Mouse (Mus musculus) neural tube, embryonic 15.5 days (tissue): ENCODE results near the gene Perp. TPM values are rescaled to one million over a fixed set of nuclear protein-coding genes. Genes with fewer than 3 reads are reported as not detected.

Experiments used
- ATAC-seq: fragments of 200-750 bp; cut with Nextera tagmentation; 2 replicates; pipeline ENCODE4 v1.8.0; 2017; ENCODE audit warnings: mild to moderate bottlenecking, moderate TSS enrichment, moderate library complexity; ENCODE audit not compliant: low FRiP score
- H3K27ac ChIP-seq: fragments of 300-500 bp; sonication (generic); replicated peaks from 2 replicates; pipeline ENCODE4 v1.5.1; 2015; ENCODE audit warnings: mild to moderate bottlenecking, inconsistent platforms
- H3K27me3 ChIP-seq: fragments of 300-500 bp; sonication (generic); replicated peaks from 2 replicates; pipeline ENCODE4 v1.6.1; 2015; ENCODE audit warnings: inconsistent platforms
- H3K36me3 ChIP-seq: fragments of 300-500 bp; sonication (generic); 2 replicates; pipeline ENCODE4 v1.6.1; 2015; ENCODE audit warnings: inconsistent platforms
- H3K4me1 ChIP-seq: fragments of 300-500 bp; sonication (generic); 2 replicates; pipeline ENCODE4 v1.6.1; 2015; ENCODE audit warnings: inconsistent platforms
- H3K4me2 ChIP-seq: fragments of 300-500 bp; sonication (generic); 2 replicates; pipeline ENCODE4 v1.6.1; 2015; ENCODE audit warnings: inconsistent platforms, mild to moderate bottlenecking, moderate library complexity
- H3K4me3 ChIP-seq: fragments of 300-500 bp; sonication (generic); replicated peaks from 2 replicates; pipeline ENCODE4 v1.5.1; 2015; ENCODE audit warnings: mild to moderate bottlenecking, inconsistent platforms
- H3K9ac ChIP-seq: fragments of 300-500 bp; sonication (generic); replicated peaks from 2 replicates; pipeline ENCODE4 v1.6.1; 2015; ENCODE audit warnings: mild to moderate bottlenecking, inconsistent platforms
- H3K9me3 ChIP-seq: fragments of 300-500 bp; sonication (generic); replicated peaks from 2 replicates; pipeline ENCODE4 v1.6.1; 2016; ENCODE audit warnings: inconsistent platforms
- WGBS: fragments of 180-500 bp; shearing (Covaris S2); methylation state at CpG from one replicate; pipeline ENCODE4 v1.1.7; 2015; ENCODE audit warnings: mixed read lengths; 5-methylcytosine and 5-hydroxymethylcytosine counted together
- polyA plus RNA-seq: library from polyadenylated mRNA; unstranded; fragments of >200 nt; fragmentation: Nextera tagmentation; extraction: Ambion mirVana; gene quantifications from 2 replicates; pipeline ENCODE4 v1.2.1, GENCODE M21; 2015

Gene Perp
- polyA plus RNA-seq, 1 experiment from 2014 or later = 9.0 TPM

GRCm38 (mm10) chr10:18870990-18871389 is 26.2 kb downstream of the Perp start:
- no peaks in the 10 kb centered on the region for H3K9me3 ChIP-seq
- H3K27me3 ChIP-seq = no peaks in the 10 kb centered on the region
- no peak for ATAC-seq
- 89% methylated on average over 2 of the region's 2 CpGs for WGBS
- H3K4me2 ChIP-seq = no peak overlapping the region
- H3K4me3 ChIP-seq = no peak overlapping the region
- no peak overlapping the region for H3K27ac ChIP-seq
- H3K4me1 ChIP-seq = no peaks in the 10 kb centered on the region
- H3K9ac ChIP-seq = no peak overlapping the region
- H3K36me3 ChIP-seq = no peaks in the 10 kb centered on the region

GRCm38 (mm10) chr10:18876211-18876610 is 31.4 kb downstream of the Perp start:
- Histone ChIP-seq H3K36me3 (no peaks in the 10 kb centered on the region), H3K4me1 (no peaks in the 10 kb centered on the region), H3K27ac (no peak overlapping the region), H3K4me3 (no peak overlapping the region), H3K27me3 (no peaks in the 10 kb centered on the region), H3K4me2 (no peak overlapping the region), H3K9me3 (no peaks in the 10 kb centered on the region), H3K9ac (no peak overlapping the region)
- 61% methylated on average over 1 of the region's 1 CpGs for WGBS
- no peak for ATAC-seq

- no peak overlapping the region for H3K4me2 ChIP-seq
- WGBS = 98% methylated on average over 6 of the region's 6 CpGs
- H3K36me3 ChIP-seq = no peaks in the 10 kb centered on the region
- H3K9ac ChIP-seq = no peak overlapping the region
- no peaks in the 10 kb centered on the region for H3K9me3 ChIP-seq
- H3K27ac ChIP-seq = no peak overlapping the region
- no peak for ATAC-seq
- H3K4me3 ChIP-seq = no peak overlapping the region
- no peaks in the 10 kb centered on the region for H3K27me3 ChIP-seq
- H3K4me1 ChIP-seq = no peaks in the 10 kb centered on the region
These were observed 33.3 kb downstream of the Perp start for GRCm38 (mm10) chr10:18878111-18878510.

GRCm38 (mm10) chr10:18879160-18879559 is 34.3 kb downstream of the Perp start:
- H3K4me3 ChIP-seq = no peak overlapping the region
- no peak overlapping the region for H3K27ac ChIP-seq
- H3K4me2 ChIP-seq = no peak overlapping the region
- H3K27me3 ChIP-seq = no peaks in the 10 kb centered on the region
- WGBS = 75% methylated on average over 4 of the region's 4 CpGs
- H3K9ac ChIP-seq = no peak overlapping the region
- no peaks in the 10 kb centered on the region for H3K9me3 ChIP-seq
- no peaks in the 10 kb centered on the region for H3K4me1 ChIP-seq
- no peak for ATAC-seq
- H3K36me3 ChIP-seq = no peaks in the 10 kb centered on the region

GRCm38 (mm10) chr10:18879690-18880089 is 34.9 kb downstream of the Perp start:
- no peak overlapping the region for H3K9ac ChIP-seq
- H3K27me3 ChIP-seq = no peaks in the 10 kb centered on the region
- H3K4me3 ChIP-seq = no peak overlapping the region
- no peaks in the 10 kb centered on the region for H3K36me3 ChIP-seq
- no peak overlapping the region for H3K27ac ChIP-seq
- 87% methylated on average over 1 of the region's 1 CpGs for WGBS
- H3K4me1 ChIP-seq = no peaks in the 10 kb centered on the region
- no peak overlapping the region for H3K4me2 ChIP-seq
- H3K9me3 ChIP-seq = no peaks in the 10 kb centered on the region
- no peak for ATAC-seq

GRCm38 (mm10) chr10:18882190-18882589 is 37.4 kb downstream of the Perp start:
- Histone ChIP-seq H3K36me3 (no peaks in the 10 kb centered on the region), H3K9ac (no peak overlapping the region), H3K4me3 (no peak overlapping the region), H3K9me3 (no peaks in the 10 kb centered on the region), H3K27me3 (no peaks in the 10 kb centered on the region), H3K4me2 (no peak overlapping the region), H3K27ac (no peak overlapping the region), H3K4me1 (no peaks in the 10 kb centered on the region)
- WGBS = 93% methylated on average over 1 of the region's 1 CpGs
- no peak for ATAC-seq

GRCm38 (mm10) chr10:18886918-18887625 is 42.3 kb downstream of the Perp start:
- Histone ChIP-seq H3K4me3 (no peak overlapping the region), H3K9ac (no peak overlapping the region), H3K4me1 (no peaks in the 10 kb centered on the region), H3K9me3 (no peaks in the 10 kb centered on the region), H3K4me2 (no peak overlapping the region), H3K36me3 (no peaks in the 10 kb centered on the region), H3K27me3 (no peaks in the 10 kb centered on the region), H3K27ac (no peak overlapping the region)
- no peak for ATAC-seq
- 86% methylated on average over 4 of the region's 4 CpGs for WGBS

- H3K4me1 ChIP-seq = no peaks in the 10 kb centered on the region
- H3K4me2 ChIP-seq = no peak overlapping the region
These were observed 43.9 kb downstream of the Perp start for GRCm38 (mm10) chr10:18888751-18889150.

GRCm38 (mm10) chr10:18889255-18889654 is 44.4 kb downstream of the Perp start:
- H3K4me3 ChIP-seq = no peak overlapping the region
- no peaks in the 10 kb centered on the region for H3K27me3 ChIP-seq
- H3K4me1 ChIP-seq = no peaks in the 10 kb centered on the region
- no peak overlapping the region for H3K4me2 ChIP-seq
- no peak overlapping the region for H3K27ac ChIP-seq
- H3K36me3 ChIP-seq = no peaks in the 10 kb centered on the region
- WGBS = 92% methylated on average over 1 of the region's 1 CpGs
- H3K9me3 ChIP-seq = no peaks in the 10 kb centered on the region
- no peak overlapping the region for H3K9ac ChIP-seq
- ATAC-seq = no peak

More at GRCm38 (mm10) chr10:18888751-18889150, 43.9 kb downstream of the Perp start:
- H3K4me3 ChIP-seq = no peak overlapping the region
- no peaks in the 10 kb centered on the region for H3K36me3 ChIP-seq
- 94% methylated on average over 1 of the region's 1 CpGs for WGBS
- no peaks in the 10 kb centered on the region for H3K9me3 ChIP-seq
- no peak overlapping the region for H3K27ac ChIP-seq
- H3K9ac ChIP-seq = no peak overlapping the region
- H3K27me3 ChIP-seq = no peaks in the 10 kb centered on the region
- no peak for ATAC-seq

GRCm38 (mm10) chr10:18891110-18891509 is 46.3 kb downstream of the Perp start:
- ATAC-seq = no peak

GRCm38 (mm10) chr10:18892102-18892501 is 47.3 kb downstream of the Perp start:
- ATAC-seq = no peak
- no peaks in the 10 kb centered on the region for H3K4me1 ChIP-seq

More at GRCm38 (mm10) chr10:18891110-18891509, 46.3 kb downstream of the Perp start:
- Histone ChIP-seq H3K27ac (no peak overlapping the region), H3K4me1 (no peaks in the 10 kb centered on the region), H3K9me3 (no peaks in the 10 kb centered on the region), H3K4me2 (no peak overlapping the region), H3K27me3 (no peaks in the 10 kb centered on the region), H3K4me3 (no peak overlapping the region), H3K36me3 (no peaks in the 10 kb centered on the region), H3K9ac (no peak overlapping the region)

GRCm38 (mm10) chr10:18894259-18895166 is 49.7 kb downstream of the Perp start:
- Histone ChIP-seq H3K9me3 (no peaks in the 10 kb centered on the region), H3K27ac (no peak overlapping the region), H3K36me3 (no peaks in the 10 kb centered on the region), H3K9ac (no peak overlapping the region), H3K27me3 (no peaks in the 10 kb centered on the region), H3K4me3 (no peak overlapping the region), H3K4me1 (no peaks in the 10 kb centered on the region), H3K4me2 (no peak overlapping the region)
- ATAC-seq = no peak
- WGBS = 56% methylated on average over 5 of the region's 6 CpGs

More at GRCm38 (mm10) chr10:18892102-18892501, 47.3 kb downstream of the Perp start:
- Histone ChIP-seq H3K27ac (no peak overlapping the region), H3K27me3 (no peaks in the 10 kb centered on the region), H3K4me3 (no peak overlapping the region), H3K4me2 (no peak overlapping the region), H3K36me3 (no peaks in the 10 kb centered on the region), H3K9ac (no peak overlapping the region), H3K9me3 (no peaks in the 10 kb centered on the region)
- 88% methylated on average over 1 of the region's 1 CpGs for WGBS
